Mouse (Mus musculus) urinary bladder, adult 2 months (tissue): ENCODE measurements around the gene Olfr96. TPM values are rescaled to one million over a fixed set of nuclear protein-coding genes. Genes with fewer than 3 reads are reported as not detected.
A peak's percentile ranks its signal among the peaks of the same experiment; 100 is the strongest.
"Not testable (repeated sequence)": the region's sequence is repeated elsewhere in the genome, so short reads cannot be mapped to it uniquely, and the experiment has no call there.

Experiments used
- DNase-seq: peaks from one replicate; pipeline ENCODE4 v3.0.0; 2022; ENCODE audit warnings: low spot score
- polyA plus RNA-seq: library from polyadenylated mRNA; depleted of rRNA; stranded (reverse); fragments of >200 nt; gene quantifications from 2 replicates; pipeline ENCODE4 v1.2.3, GENCODE M21; 2012; rRNA removed

Olfr96 gene
- not detected in 2 replicates for polyA plus RNA-seq

- no peak for DNase-seq
These were observed at the start of gene Olfr96 for GRCm38 (mm10) chr17:37219846-37220245. Olfr96 (plus strand) TSS chr17:37220146.

- DNase-seq: no peak
These were observed 34.5 kb upstream of the Olfr96 start for GRCm38 (mm10) chr17:37185474-37185873.

- no peak for DNase-seq
These were observed 29.2 kb upstream of the Olfr96 start for GRCm38 (mm10) chr17:37190711-37191110.

GRCm38 (mm10) chr17:37193032-37193431 is 26.9 kb upstream of the Olfr96 start:
- no peak for DNase-seq

GRCm38 (mm10) chr17:37193656-37194055 is 26.3 kb upstream of the Olfr96 start, which contains the start of gene Ubd:
Ubd (plus strand) TSS chr17:37193892.
- no peak for DNase-seq

GRCm38 (mm10) chr17:37194782-37195181 is 25.2 kb upstream of the Olfr96 start:
- DNase-seq: no peak

- peak; percentile 29 for DNase-seq
These were observed 22.9 kb upstream of the Olfr96 start for GRCm38 (mm10) chr17:37196845-37197724.

- DNase-seq: no peak
These were observed 19.1 kb upstream of the Olfr96 start, which contains the start of gene Olfr94 for GRCm38 (mm10) chr17:37200894-37201293. Olfr94 (minus strand) TSS chr17:37200994.

GRCm38 (mm10) chr17:37203206-37203916 is 16.6 kb upstream of the Olfr96 start:
- peak; percentile 45 for DNase-seq

- no peak for DNase-seq
These were observed 16.1 kb upstream of the Olfr96 start for GRCm38 (mm10) chr17:37203917-37204236.

GRCm38 (mm10) chr17:37210884-37211768 is 8.8 kb upstream of the Olfr96 start:
- no peak for DNase-seq

GRCm38 (mm10) chr17:37213018-37213417 is 6.9 kb upstream of the Olfr96 start, which contains the start of gene Olfr95:
Olfr95 (minus strand) TSS chr17:37213118.
- no peak for DNase-seq

GRCm38 (mm10) chr17:37218486-37218885 is 1.5 kb upstream of the Olfr96 start:
- DNase-seq: no peak

GRCm38 (mm10) chr17:37221879-37222278 is 1.9 kb downstream of the Olfr96 start:
- no peak for DNase-seq

- DNase-seq: not testable (repeated sequence)
These were observed 17.3 kb downstream of the Olfr96 start, which contains the start of gene Olfr97 for GRCm38 (mm10) chr17:37237230-37237629. Olfr97 (minus strand) TSS chr17:37237330.

GRCm38 (mm10) chr17:37242198-37242597 is 22.3 kb downstream of the Olfr96 start:
- no peak for DNase-seq

- DNase-seq: no peak
These were observed 26.8 kb downstream of the Olfr96 start for GRCm38 (mm10) chr17:37246715-37247114.

- DNase-seq: no peak
These were observed 29.5 kb downstream of the Olfr96 start for GRCm38 (mm10) chr17:37249460-37249859.

- DNase-seq: no peak
These were observed 30.6 kb downstream of the Olfr96 start for GRCm38 (mm10) chr17:37250544-37250943.

- no peak for DNase-seq
These were observed 43.7 kb downstream of the Olfr96 start, which contains the start of gene Olfr98 for GRCm38 (mm10) chr17:37263626-37264025. Olfr98 (minus strand) TSS chr17:37263749.

GRCm38 (mm10) chr17:37270058-37270701 is 50.2 kb downstream of the Olfr96 start, which contains the start of gene H2-M3:
H2-M3 (plus strand) TSS chr17:37270220.
- DNase-seq: peak; percentile 61
